Mouse (Mus musculus) thymus, postnatal 10 days (tissue): ENCODE data around the gene Banp.

Source experiments
- DNase-seq, 2 experiments: peaks; one replicate each; pipeline ENCODE4 v3.0.0; 2021; ENCODE audit warnings: low spot score in 2 of 2

The Banp gene

GRCm38 (mm10) chr8:121926266-121926665, 23.3 kb upstream of the Banp start:
- no peak for DNase-seq

GRCm38 (mm10) chr8:121927316-121927715, 22.2 kb upstream of the Banp start:
- peak in 1 of 2 experiments; percentile 55 for DNase-seq

- no peak for DNase-seq
Observed at GRCm38 (mm10) chr8:121930047-121930446, 19.5 kb upstream of the Banp start.

GRCm38 (mm10) chr8:121931571-121931970, 18.0 kb upstream of the Banp start:
- no peak for DNase-seq

- DNase-seq = no peak
Observed at GRCm38 (mm10) chr8:121932026-121932667, 17.4 kb upstream of the Banp start.

GRCm38 (mm10) chr8:121932668-121933520, 16.7 kb upstream of the Banp start:
- no peak for DNase-seq

- peak in 1 of 2 experiments; percentile 17 for DNase-seq
Observed at GRCm38 (mm10) chr8:121934506-121934905, 15.0 kb upstream of the Banp start.

GRCm38 (mm10) chr8:121934923-121935322, 14.6 kb upstream of the Banp start:
- no peak for DNase-seq

GRCm38 (mm10) chr8:121935341-121936294, 13.9 kb upstream of the Banp start:
- DNase-seq = no peak

- DNase-seq = no peak
Observed at GRCm38 (mm10) chr8:121936391-121936790, 13.2 kb upstream of the Banp start.

- DNase-seq = no peak
Observed at GRCm38 (mm10) chr8:121938732-121939131, 10.8 kb upstream of the Banp start.

- DNase-seq = no peak
Observed at GRCm38 (mm10) chr8:121943057-121943540, 6.5 kb upstream of the Banp start.

GRCm38 (mm10) chr8:121943716-121944115, 5.8 kb upstream of the Banp start:
- no peak for DNase-seq

GRCm38 (mm10) chr8:121944831-121945230, 4.7 kb upstream of the Banp start, which contains the start of gene Car5a:
Gene Car5a, minus strand, starts transcription at chr8:121944904.
- DNase-seq = no peak

GRCm38 (mm10) chr8:121946351-121946750, 3.2 kb upstream of the Banp start:
- no peak for DNase-seq

GRCm38 (mm10) chr8:121947047-121947752, 2.4 kb upstream of the Banp start:
- DNase-seq = no peak

- DNase-seq = peak; percentile 84 to 89
Observed at GRCm38 (mm10) chr8:121947753-121948141, 1.8 kb upstream of the Banp start.

- peak; percentile 11 to 19 for DNase-seq
Observed at GRCm38 (mm10) chr8:121948321-121949145, 1.0 kb upstream of the Banp start.

GRCm38 (mm10) chr8:121949941-121950748, 595 bp downstream of the Banp start:
- DNase-seq = peak; percentile 96 to 99
